ENCODE assay signal across 13 mouse cellular contexts in the genomic region with DNA sequence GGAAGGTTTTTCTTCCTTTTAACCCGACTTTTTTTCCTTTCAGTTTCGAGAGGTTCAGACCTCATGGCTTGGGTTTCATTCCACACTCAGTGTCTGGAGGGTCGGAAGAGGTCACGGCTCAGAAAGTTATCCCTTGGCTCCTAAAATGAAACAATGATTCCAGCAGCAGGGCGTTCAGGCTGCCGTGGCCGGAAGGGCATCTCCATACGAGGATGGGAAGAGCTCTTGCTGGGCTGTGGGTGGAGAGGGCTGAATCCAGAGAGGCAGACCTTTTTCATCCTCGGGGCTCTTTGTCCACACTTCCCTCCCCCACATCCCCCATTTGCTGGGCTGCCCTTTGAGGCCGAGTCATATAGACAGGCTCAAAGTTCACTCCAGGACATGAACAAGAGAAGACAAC. TPM values are rescaled to one million over a fixed set of nuclear protein-coding genes. Genes with fewer than 3 reads are reported as not detected.
A peak's percentile ranks its signal among the peaks of the same experiment; 100 is the strongest.
DNase-seq lines count a peak whose midpoint lies in the region; ATAC-seq and TF ChIP-seq lines count a peak whose summit lies in the region.
"Had no signal": no experiment of that assay in that cellular context is flagged by ENCODE, and none has a peak within 500 bp of the region (broad histone marks: within the 10 kb centered on the region; RNA-seq: fewer than 3 reads in every experiment).

No protein-coding gene starts in this region.

- H3K4me2 ChIP-seq in heart, postnatal 0 days (ENCODE audit: low read depth, low read length) = 0 out of 2 replicates have a peak overlapping the region, but pooled peaks have one; percentile 12
- no peak overlapping the region for H3K4me2 ChIP-seq in embryonic facial prominence, embryonic 11.5 days (ENCODE audit: low read depth, low read length)
- 0 out of 2 replicates have a peak overlapping the region, but pooled peaks have one; percentile 20 for H3K4me2 ChIP-seq in midbrain, embryonic 13.5 days (replicated peaks)
- H3K4me2 ChIP-seq: limb, embryonic 12.5 days had no signal

- no peak overlapping the region for H3K4me3 ChIP-seq in heart, postnatal 0 days (ENCODE audit: low read depth, low read length)
- H3K4me3 ChIP-seq in embryonic facial prominence, embryonic 11.5 days (ENCODE audit: low read depth, low read length) = no peak overlapping the region
- no peak overlapping the region for H3K4me3 ChIP-seq in midbrain, embryonic 13.5 days (replicated peaks)
- H3K4me3 ChIP-seq: limb, embryonic 12.5 days had no signal

- ATAC-seq in heart, postnatal 0 days (ENCODE audit: insufficient read depth, low read depth) = no peak
- no peak for ATAC-seq in embryonic facial prominence, embryonic 11.5 days (replicated peaks; ENCODE audit: insufficient number of reproducible peaks, low FRiP score, low TSS enrichment, low read depth)
- ATAC-seq in midbrain, embryonic 13.5 days = no peak

- DNase-seq in heart, postnatal 0 days (ENCODE audit: low spot score) = no peak
- no peak for DNase-seq in heart, adult 18-20 months
- DNase-seq in ES-CJ7 (ENCODE audit: low read depth, low spot score) = peak; percentile 23
- DNase-seq in embryonic facial prominence, embryonic 11.5 days (ENCODE audit: low spot score) = peak; percentile 40
- DNase-seq in adrenal gland, adult (ENCODE audit: inconsistent age in 2 of 2, low spot score in 1 of 2) = no peak
- no peak for DNase-seq in T-cell, adult 2 months (ENCODE audit: low spot score)
- DNase-seq in thymus, adult 18-20 months = no peak
- DNase-seq: cerebellum, adult 18-20 months; right cerebral cortex, postnatal 14 days; thymus, adult 2 months had no signal

- H3K27me3 ChIP-seq in heart, postnatal 0 days (ENCODE audit: control insufficient read depth, insufficient read depth, low read length) = no peaks in the 10 kb centered on the region
- H3K27me3 ChIP-seq in embryonic facial prominence, embryonic 11.5 days (ENCODE audit: control insufficient read depth, insufficient read depth, low read length) = no peaks in the 10 kb centered on the region
- no peaks in the 10 kb centered on the region for H3K27me3 ChIP-seq in midbrain, embryonic 13.5 days
- H3K27me3 ChIP-seq: limb, embryonic 12.5 days had no signal

- H3K9ac ChIP-seq in heart, postnatal 0 days (replicated peaks; ENCODE audit: low read depth, low read length) = no peak overlapping the region
- H3K9ac ChIP-seq in embryonic facial prominence, embryonic 11.5 days (replicated peaks; ENCODE audit: low read length) = no peak overlapping the region
- H3K9ac ChIP-seq in midbrain, embryonic 13.5 days (replicated peaks) = no peak overlapping the region
- H3K9ac ChIP-seq: limb, embryonic 12.5 days had no signal

- 33% methylated on average over 10 of the region's 10 CpGs for WGBS in heart, postnatal 0 days
- 10% methylated on average over 10 of the region's 10 CpGs for WGBS in embryonic facial prominence, embryonic 11.5 days
- WGBS in midbrain, embryonic 13.5 days = 5% methylated on average over 10 of the region's 10 CpGs

- no peaks in the 10 kb centered on the region for H3K36me3 ChIP-seq in heart, postnatal 0 days (replicated peaks; ENCODE audit: control insufficient read depth, insufficient read depth, low read length)
- no peaks in the 10 kb centered on the region for H3K36me3 ChIP-seq in embryonic facial prominence, embryonic 11.5 days (replicated peaks; ENCODE audit: control insufficient read depth, insufficient read depth, low read depth, low read length)
- no peaks in the 10 kb centered on the region for H3K36me3 ChIP-seq in midbrain, embryonic 13.5 days
- H3K36me3 ChIP-seq: limb, embryonic 12.5 days had no signal

- no peak for TF ChIP-seq EP300 in heart, postnatal 0 days (IDR thresholded peaks at IDR 0.05; ENCODE audit: low read depth)

- no peaks in the 10 kb centered on the region for H3K9me3 ChIP-seq in heart, postnatal 0 days (replicated peaks; ENCODE audit: control insufficient read depth, low read length)
- no peaks in the 10 kb centered on the region for H3K9me3 ChIP-seq in embryonic facial prominence, embryonic 11.5 days (replicated peaks; ENCODE audit: control insufficient read depth, low read length)
- H3K9me3 ChIP-seq in midbrain, embryonic 13.5 days = no peaks in the 10 kb centered on the region
- H3K9me3 ChIP-seq: limb, embryonic 12.5 days had no signal

- no peaks in the 10 kb centered on the region for H3K4me1 ChIP-seq in heart, postnatal 0 days (ENCODE audit: control insufficient read depth, insufficient read depth)
- no peaks in the 10 kb centered on the region for H3K4me1 ChIP-seq in embryonic facial prominence, embryonic 11.5 days (ENCODE audit: control insufficient read depth, insufficient read depth, low read length)
- H3K4me1 ChIP-seq in midbrain, embryonic 13.5 days (replicated peaks) = peaks cover 10% of the 10 kb centered on the region
- H3K4me1 ChIP-seq: limb, embryonic 12.5 days had no signal

- TF ChIP-seq CTCF in heart, postnatal 0 days (IDR thresholded peaks at IDR 0.05; ENCODE audit: low read depth) = no peak

- H3K27ac ChIP-seq in heart, postnatal 0 days (ENCODE audit: low read depth) = no peak overlapping the region
- no peak overlapping the region for H3K27ac ChIP-seq in embryonic facial prominence, embryonic 11.5 days (replicated peaks; ENCODE audit: low read depth, low read length)
- no peak overlapping the region for H3K27ac ChIP-seq in midbrain, embryonic 13.5 days
- H3K27ac ChIP-seq: limb, embryonic 12.5 days had no signal

RNA-seq across cellular contexts. Expression of gene Gm26657, which starts 37.6 kb away (rescaled TPM):
- not detected in 2 replicates for total RNA-seq in heart, postnatal 0 days (2014; rRNA removed; ENCODE audit: low replicate concordance)
- not detected in 2 replicates for polyA plus RNA-seq in heart, postnatal 0 days (2015; fragmentation: Nextera tagmentation; extraction: Ambion mirVana)
- not detected for total RNA-seq in heart, adult 18-20 months (2021)
- not detected in 2 replicates for polyA plus RNA-seq in embryonic facial prominence, embryonic 11.5 days (2014; fragmentation: Nextera tagmentation; extraction: Ambion mirVana)
- not detected in 2 replicates for polyA plus RNA-seq in midbrain, embryonic 13.5 days (2015; fragmentation: Nextera tagmentation; extraction: Ambion mirVana)
- total RNA-seq: heart, postnatal 14 days had no signal
- polyA plus RNA-seq: limb, embryonic 12.5 days; thymus, adult 2 months had no signal

RNA-seq across cellular contexts. Expression of gene Actl7b, which starts 39.0 kb away (rescaled TPM):
- 0.35 TPM in 1 of 2 replicates, not detected in the other for total RNA-seq in heart, postnatal 0 days (2014; rRNA removed; ENCODE audit: low replicate concordance)
- not detected in 2 replicates for polyA plus RNA-seq in heart, postnatal 0 days (2015; fragmentation: Nextera tagmentation; extraction: Ambion mirVana)
- total RNA-seq in heart, adult 18-20 months (2021) = not detected
- polyA plus RNA-seq in embryonic facial prominence, embryonic 11.5 days (2014; fragmentation: Nextera tagmentation; extraction: Ambion mirVana) = not detected in 2 replicates
- polyA plus RNA-seq in midbrain, embryonic 13.5 days (2015; fragmentation: Nextera tagmentation; extraction: Ambion mirVana) = not detected in 2 replicates

RNA-seq across cellular contexts. Expression of gene Actl7a, which starts 41.0 kb away (rescaled TPM):
- not detected in 2 replicates for total RNA-seq in heart, postnatal 0 days (2014; rRNA removed; ENCODE audit: low replicate concordance)
- polyA plus RNA-seq in heart, postnatal 0 days (2015; fragmentation: Nextera tagmentation; extraction: Ambion mirVana) = not detected in 2 replicates
- total RNA-seq in heart, adult 18-20 months (2021) = not detected
- not detected in 2 replicates for polyA plus RNA-seq in embryonic facial prominence, embryonic 11.5 days (2014; fragmentation: Nextera tagmentation; extraction: Ambion mirVana)
- polyA plus RNA-seq in midbrain, embryonic 13.5 days (2015; fragmentation: Nextera tagmentation; extraction: Ambion mirVana) = 0.11 TPM in 1 of 2 replicates, not detected in the other
- total RNA-seq: heart, postnatal 14 days had no signal
- polyA plus RNA-seq: limb, embryonic 12.5 days had no signal

Comparison
In these comparisons a context has a peak if more than half of its experiments do, and no peak if none do; other contexts are left out.
1. DNase-seq: peak in ES-CJ7 (single experiment) and embryonic facial prominence, embryonic 11.5 days (single experiment); none in heart, postnatal 0 days (single experiment), heart, adult 18-20 months (0 of 2), adrenal gland, adult (0 of 2), T-cell, adult 2 months (single experiment) and thymus, adult 18-20 months (0 of 2).